Mouse (Mus musculus): ENCODE measurements around the gene Hoxd12.

Gene Hoxd12

DNA sequence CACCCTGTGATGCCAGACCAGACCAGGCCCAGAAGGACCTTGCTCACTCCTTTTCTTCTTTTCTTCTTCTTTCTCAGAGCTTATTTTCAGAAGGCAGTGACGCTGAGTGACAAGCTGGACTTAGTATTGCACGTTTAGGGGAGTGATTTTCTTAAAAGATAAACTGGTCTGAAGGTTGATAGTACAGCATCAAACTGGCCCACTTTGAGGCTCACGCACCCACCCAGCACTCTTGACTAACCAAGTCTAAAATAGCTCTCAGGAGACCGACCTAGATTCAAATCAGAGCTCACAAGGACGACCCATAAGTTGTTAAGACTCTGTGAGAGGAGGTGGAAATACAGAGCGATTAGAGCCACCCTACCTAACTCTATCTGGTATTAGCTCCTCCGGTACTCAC lies 8.4 kb upstream of the Hoxd12 start:
- no peak for DNase-seq

GRCm38 (mm10) chr2:74667191-74667841 lies 7.5 kb upstream of the Hoxd12 start:
- no peak for DNase-seq

- DNase-seq = no peak
Observed at GRCm38 (mm10) chr2:74667842-74668357, 6.9 kb upstream of the Hoxd12 start, which contains the start of gene Hoxd13. Gene Hoxd13, plus strand, starts transcription at chr2:74668310.

DNA sequence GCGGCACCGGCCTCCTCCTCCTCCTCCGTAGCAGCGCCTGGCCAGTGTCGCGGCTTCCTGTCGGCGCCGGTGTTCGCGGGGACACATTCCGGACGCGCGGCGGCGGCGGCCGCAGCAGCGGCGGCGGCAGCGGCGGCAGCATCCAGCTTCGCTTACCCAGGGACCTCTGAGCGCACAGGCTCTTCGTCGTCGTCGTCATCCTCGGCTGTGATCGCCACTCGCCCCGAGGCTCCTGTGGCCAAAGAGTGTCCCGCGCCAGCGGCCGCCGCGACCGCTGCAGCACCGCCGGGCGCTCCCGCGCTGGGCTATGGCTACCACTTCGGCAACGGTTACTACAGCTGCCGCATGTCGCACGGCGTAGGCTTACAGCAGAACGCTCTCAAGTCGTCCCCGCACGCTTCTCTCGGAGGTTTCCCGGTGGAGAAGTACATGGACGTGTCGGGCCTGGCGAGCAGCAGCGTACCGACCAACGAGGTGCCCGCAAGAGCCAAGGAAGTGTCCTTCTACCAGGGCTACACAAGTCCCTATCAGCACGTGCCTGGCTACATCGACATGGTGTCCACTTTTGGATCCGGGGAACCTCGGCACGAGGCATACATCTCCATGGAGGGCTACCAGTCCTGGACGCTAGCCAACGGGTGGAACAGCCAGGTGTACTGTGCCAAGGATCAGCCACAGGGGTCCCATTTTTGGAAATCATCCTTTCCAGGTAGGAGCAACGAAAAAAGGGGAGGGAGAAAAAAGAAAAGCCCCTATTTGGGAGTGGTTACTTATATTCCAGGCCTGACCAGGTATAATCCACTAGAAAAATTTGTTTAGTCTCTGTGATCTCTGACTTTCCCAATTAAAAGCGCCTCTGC lies 6.2 kb upstream of the Hoxd12 start:
- DNase-seq = no peak

DNA sequence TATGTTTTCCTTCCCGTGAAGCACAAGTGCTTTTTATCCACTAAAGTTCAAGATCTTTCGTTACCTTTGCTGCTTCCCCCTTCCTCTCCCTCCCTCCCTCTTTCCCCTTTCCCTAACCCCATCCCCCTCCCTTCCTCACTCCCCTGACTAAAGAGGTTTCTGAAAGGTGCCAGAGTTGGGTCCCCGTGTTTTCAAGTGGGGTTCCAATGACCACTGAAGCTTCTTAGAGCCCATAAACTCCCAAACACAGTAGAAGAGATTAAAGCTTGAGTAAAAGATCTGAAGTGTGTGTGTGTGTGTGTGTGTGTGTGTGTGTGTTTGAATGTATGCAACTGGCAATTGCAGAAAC lies 5.6 kb upstream of the Hoxd12 start:
- no peak for DNase-seq

GRCm38 (mm10) chr2:74669650-74670235 lies 5.1 kb upstream of the Hoxd12 start:
- no peak for DNase-seq

- no peak for DNase-seq
Observed at GRCm38 (mm10) chr2:74670632-74671188, 4.1 kb upstream of the Hoxd12 start.

DNA sequence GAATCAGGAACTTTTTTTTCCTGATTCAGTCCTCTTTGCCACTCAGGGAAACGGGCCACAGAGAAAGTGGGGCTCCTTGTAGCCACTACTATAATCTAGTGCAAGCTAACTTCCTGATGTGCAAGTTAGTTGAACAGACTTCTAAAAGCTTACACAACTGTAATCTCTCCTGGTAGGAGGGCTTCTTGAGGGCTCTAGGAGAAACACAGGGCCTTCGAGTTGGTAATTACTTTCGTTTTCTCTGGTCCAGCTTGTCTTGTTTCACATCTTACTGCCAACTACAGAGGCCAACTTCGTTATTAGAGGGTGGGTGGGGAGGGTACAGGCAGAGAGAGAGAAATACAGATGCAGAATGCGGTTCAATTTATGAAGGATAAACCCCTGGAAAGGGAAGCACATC lies 3.0 kb upstream of the Hoxd12 start:
- no peak for DNase-seq

GRCm38 (mm10) chr2:74672481-74673362 lies 2.1 kb upstream of the Hoxd12 start:
- DNase-seq = no peak

- no peak for DNase-seq
Observed at GRCm38 (mm10) chr2:74673835-74674425, 883 bp upstream of the Hoxd12 start.

- no peak for DNase-seq
Observed at GRCm38 (mm10) chr2:74675666-74676282, 961 bp downstream of the Hoxd12 start.

- no peak for DNase-seq
Observed at GRCm38 (mm10) chr2:74676376-74677052, 1.7 kb downstream of the Hoxd12 start.

DNA sequence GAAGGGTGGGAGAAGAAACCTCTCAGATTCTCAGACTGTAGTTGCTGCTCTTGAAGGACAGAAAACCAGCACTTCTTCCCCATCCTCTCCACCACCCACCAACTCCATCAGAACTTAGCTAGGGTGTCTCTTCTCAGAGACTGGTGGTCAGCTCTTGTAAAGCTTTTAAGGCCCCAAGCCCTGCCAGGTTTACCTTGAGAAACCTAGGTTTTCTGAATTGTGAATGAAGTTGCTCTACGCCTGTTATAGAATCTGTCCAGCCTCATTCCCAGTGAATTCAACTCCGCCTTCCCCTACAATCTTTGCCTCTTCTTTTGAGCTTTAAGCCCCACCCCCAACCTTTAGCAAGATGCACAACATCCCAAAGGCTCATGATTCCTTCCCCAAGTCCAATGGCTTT lies 2.3 kb downstream of the Hoxd12 start:
- no peak for DNase-seq

DNA sequence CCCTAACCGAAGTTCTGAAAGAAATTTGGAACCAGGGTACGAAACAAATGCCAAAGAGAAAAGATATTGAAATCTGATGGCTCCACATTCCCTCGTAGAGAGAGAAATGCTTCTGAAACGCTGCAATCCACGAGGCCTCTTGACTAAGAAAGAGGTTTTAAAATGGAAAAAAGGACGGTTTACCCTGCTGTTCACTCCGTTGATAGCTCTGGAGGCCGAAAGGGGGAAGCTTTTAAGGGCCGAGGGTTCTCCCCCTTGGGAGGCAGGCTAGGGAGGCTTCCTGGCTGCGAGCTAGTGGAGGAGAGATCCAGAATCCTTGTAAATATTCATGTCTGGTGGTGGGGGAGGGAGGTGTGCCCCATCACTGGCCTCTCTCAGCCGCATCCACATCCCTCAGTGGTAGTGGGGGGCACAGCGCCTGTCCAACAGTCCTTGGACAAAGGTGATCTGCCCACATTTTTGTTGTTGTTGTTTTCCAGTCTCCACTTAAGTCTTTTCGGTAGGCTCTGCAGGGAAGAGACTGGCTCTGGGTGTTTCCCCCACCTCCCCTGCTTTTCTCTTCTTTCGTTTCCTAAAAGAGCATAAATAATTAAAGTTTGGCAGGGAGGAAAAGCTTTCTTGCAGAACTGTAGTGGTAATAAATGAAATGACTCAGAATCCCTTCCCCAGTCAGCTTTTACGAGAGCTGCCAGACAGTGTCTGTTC lies 4.2 kb downstream of the Hoxd12 start, which contains the start of gene Hoxd11:
Gene Hoxd11, plus strand, starts transcription at position 667 of the 705 bp plus-strand sequence.
- DNase-seq = no peak

DNA sequence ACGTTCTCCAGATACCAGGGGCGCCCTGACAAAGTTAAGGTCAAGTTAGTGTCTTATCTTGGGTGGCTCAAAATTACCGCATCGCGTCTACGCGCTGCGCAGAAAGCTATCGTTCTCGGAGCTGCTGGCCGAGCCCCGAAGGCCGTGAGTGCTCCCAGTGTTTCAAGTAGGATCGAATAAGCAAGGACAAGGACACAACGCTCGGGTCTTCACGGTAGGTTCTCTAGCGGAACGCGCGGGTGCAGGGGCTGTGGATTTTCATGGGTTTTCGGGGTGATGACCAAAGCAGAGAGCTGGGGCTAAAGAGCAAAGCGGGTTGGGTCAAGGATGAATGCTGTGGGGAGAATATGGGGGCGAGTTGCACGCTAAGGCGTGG lies 4.8 kb downstream of the Hoxd12 start:
- DNase-seq = no peak

DNA sequence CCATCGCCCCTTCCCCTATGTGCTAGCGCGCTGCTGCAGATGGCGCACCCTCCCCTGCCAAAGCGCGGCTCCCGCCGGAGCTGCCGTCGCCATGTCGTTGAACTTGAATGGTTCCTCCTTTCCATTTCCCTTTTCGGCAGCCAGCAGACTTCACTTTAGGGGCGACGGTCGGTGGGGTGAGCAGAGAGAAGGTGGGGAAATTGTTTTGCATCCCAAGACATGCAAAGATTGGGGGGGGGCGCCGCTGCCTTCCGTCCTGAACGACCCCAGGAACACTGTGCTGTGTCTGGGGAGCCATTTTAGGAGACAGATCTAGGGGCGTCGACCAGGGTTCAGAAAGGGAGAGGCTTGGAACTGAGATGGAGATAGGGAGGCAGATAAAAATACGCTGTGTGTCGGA lies 5.2 kb downstream of the Hoxd12 start:
- DNase-seq = no peak

DNA sequence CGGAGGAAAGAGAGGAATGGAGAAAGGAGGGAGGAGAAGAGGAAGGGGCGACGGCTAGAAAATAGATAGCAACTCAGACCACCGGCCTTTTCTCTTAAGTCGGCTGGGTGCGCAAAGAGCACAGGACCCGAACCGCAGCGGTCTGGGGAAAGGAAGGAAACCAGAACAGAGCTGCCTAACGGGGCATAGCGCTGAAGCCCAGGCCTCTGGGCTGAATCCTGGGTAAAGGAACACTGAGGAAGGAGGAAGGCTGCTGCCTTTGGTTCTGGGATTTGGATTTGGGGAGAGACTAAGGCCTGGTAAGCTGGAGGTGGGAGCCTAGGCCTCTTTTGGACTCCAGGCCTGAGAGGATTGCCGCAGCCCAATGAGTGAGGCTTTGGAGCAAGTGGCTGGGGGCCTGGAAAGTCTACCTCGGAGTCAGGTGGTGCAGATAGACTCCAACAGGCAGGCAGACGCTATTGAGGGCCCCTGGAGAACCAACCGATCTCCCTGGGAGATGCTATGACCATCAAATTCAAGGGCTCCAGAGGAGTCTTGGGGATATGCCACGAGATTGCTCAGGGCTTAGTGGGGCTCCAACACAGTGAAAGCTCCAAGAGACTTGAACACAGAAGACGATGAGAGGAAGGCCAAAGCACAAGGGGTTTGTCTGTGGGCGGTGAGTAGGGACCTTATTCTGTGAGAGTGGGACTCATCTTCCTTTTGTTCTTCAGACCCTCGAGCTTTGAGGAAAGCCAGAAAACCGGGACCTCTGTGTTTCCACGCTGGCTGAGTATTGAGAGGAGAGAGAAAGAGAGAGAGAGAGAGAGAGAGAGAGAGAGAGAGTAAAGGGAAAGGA lies 6.0 kb downstream of the Hoxd12 start:
- no peak for DNase-seq

DNA sequence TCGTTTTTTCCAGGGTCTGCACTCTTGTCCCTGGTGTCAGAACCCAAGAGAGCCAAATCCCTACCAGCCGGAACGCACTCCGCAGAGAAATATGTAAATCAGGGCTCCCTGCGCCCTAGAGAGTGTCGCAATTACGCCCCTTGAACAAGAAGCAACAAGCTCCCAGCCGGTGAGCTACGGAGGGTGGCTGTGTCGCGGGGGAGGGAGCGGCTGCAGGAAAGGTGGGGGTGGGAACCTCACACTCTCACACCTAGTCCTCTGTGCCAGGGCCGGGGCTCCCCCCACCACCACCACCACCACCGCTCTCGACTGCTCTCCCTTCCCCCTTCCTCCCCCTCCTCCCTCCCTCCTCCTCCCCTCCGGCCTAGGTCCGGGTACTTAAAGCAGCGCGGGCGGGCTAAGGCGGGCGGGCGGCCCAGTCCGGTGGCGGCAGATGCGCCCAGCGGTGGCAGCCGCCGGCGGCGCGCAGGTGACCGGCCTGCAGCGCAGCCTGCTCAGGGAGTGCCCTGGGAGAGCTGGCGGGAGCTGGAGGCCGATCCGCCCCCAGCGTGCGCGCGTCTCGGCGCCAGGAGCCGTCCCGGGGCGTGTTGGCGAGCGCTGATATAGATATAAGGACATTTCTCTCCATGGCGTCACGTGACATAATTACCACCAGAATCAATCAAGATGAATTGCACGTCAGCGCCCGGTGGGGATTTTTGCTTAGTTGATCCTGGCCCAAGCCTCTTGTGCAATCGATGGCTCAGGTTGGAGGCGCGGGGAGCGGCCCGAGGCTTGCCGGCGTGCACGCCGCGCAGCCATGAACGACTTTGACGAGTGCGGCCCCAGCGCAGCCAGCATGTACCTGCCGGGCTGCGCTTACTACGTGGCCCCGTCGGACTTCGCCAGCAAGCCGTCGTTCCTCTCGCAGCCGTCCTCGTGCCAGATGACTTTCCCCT lies 7.0 kb downstream of the Hoxd12 start:
- DNase-seq = no peak

All from layer of hippocampus, adult 9-11 months (tissue).